Mouse (Mus musculus) E14TG2a.4 (cell line): ENCODE measurements around the gene Caskin2.

ENCODE experiments used
- H3K27me3 ChIP-seq: 2 replicates; pipeline ENCODE4 v1.6.1; 2014; ENCODE audit warnings: low read length, control low read depth; ENCODE audit not compliant: insufficient read depth
- H3K36me3 ChIP-seq: 2 replicates; pipeline ENCODE4 v1.6.1; 2014; ENCODE audit warnings: low read length, control low read depth; ENCODE audit not compliant: insufficient read depth
- H3K4me1 ChIP-seq: replicated peaks from 2 replicates; pipeline ENCODE4 v1.6.1; 2014; ENCODE audit warnings: low read depth, low read length, control low read depth
- H3K4me3 ChIP-seq: replicated peaks from 2 replicates; pipeline ENCODE4 v1.5.1; 2014; ENCODE audit warnings: mild to moderate bottlenecking, low read length
- H3K9me3 ChIP-seq: 2 replicates; pipeline ENCODE4 v1.6.1; 2014; ENCODE audit warnings: low read length, control low read depth
- CTCF ChIP-seq: conservative IDR thresholded peaks from 2 replicates; pipeline ENCODE4 v1.5.1; 2014; ENCODE audit warnings: low read length
- NANOG ChIP-seq: IDR thresholded peaks from 2 replicates; pipeline ENCODE4 v1.6.1; 2014; ENCODE audit warnings: borderline replicate concordance, low read length, mixed read lengths
- POU5F1 ChIP-seq: IDR thresholded peaks from 2 replicates; pipeline ENCODE4 v1.6.1; 2014; ENCODE audit warnings: low read length, borderline replicate concordance

Caskin2 gene

GRCm38 (mm10) chr11:115833021-115833513 is 19.6 kb upstream of the Caskin2 start:
- TF ChIP-seq NANOG: no peak
- no peak for TF ChIP-seq POU5F1
- TF ChIP-seq CTCF: no peak
- Histone ChIP-seq H3K4me3 (peak overlapping the region; percentile 74), H3K36me3 (peaks cover 32% of the 10 kb centered on the region), H3K27me3 (no peaks in the 10 kb centered on the region), H3K9me3 (no peaks in the 10 kb centered on the region), H3K4me1 (peaks cover 100% of the 10 kb centered on the region)

- H3K9me3 ChIP-seq: no peaks in the 10 kb centered on the region
- H3K4me1 ChIP-seq: peaks cover 100% of the 10 kb centered on the region
- TF ChIP-seq CTCF: no peak
- no peak for TF ChIP-seq NANOG
- TF ChIP-seq POU5F1: no peak
- H3K4me3 ChIP-seq: peak overlapping the region; percentile 74
- no peaks in the 10 kb centered on the region for H3K27me3 ChIP-seq
- H3K36me3 ChIP-seq: peaks cover 31% of the 10 kb centered on the region
Measured at GRCm38 (mm10) chr11:115832523-115832922, 19.1 kb upstream of the Caskin2 start.

GRCm38 (mm10) chr11:115832064-115832463 is 18.6 kb upstream of the Caskin2 start:
- Histone ChIP-seq H3K36me3 (peaks cover 31% of the 10 kb centered on the region), H3K9me3 (no peaks in the 10 kb centered on the region), H3K4me1 (peaks cover 100% of the 10 kb centered on the region), H3K27me3 (no peaks in the 10 kb centered on the region), H3K4me3 (peak overlapping the region; percentile 74)
- TF ChIP-seq POU5F1: no peak
- no peak for TF ChIP-seq NANOG
- TF ChIP-seq CTCF: no peak

GRCm38 (mm10) chr11:115831518-115831917 is 18.1 kb upstream of the Caskin2 start:
- Histone ChIP-seq H3K9me3 (no peaks in the 10 kb centered on the region), H3K27me3 (no peaks in the 10 kb centered on the region), H3K36me3 (peaks cover 31% of the 10 kb centered on the region), H3K4me3 (peak overlapping the region; percentile 74), H3K4me1 (peaks cover 100% of the 10 kb centered on the region)
- no peak for TF ChIP-seq POU5F1
- TF ChIP-seq NANOG: no peak
- TF ChIP-seq CTCF: no peak

GRCm38 (mm10) chr11:115830550-115831325 is 17.3 kb upstream of the Caskin2 start:
- Histone ChIP-seq H3K9me3 (no peaks in the 10 kb centered on the region), H3K27me3 (no peaks in the 10 kb centered on the region), H3K36me3 (peaks cover 26% of the 10 kb centered on the region), H3K4me3 (peak overlapping the region; percentile 74), H3K4me1 (peaks cover 100% of the 10 kb centered on the region)
- TF ChIP-seq POU5F1: no peak
- TF ChIP-seq NANOG: peak; percentile 89
- TF ChIP-seq CTCF: no peak

GRCm38 (mm10) chr11:115829036-115829435 is 15.6 kb upstream of the Caskin2 start:
- peak overlapping the region; percentile 37 for H3K4me3 ChIP-seq
- H3K9me3 ChIP-seq: no peaks in the 10 kb centered on the region
- peaks cover 12% of the 10 kb centered on the region; the same call in 1 of the 2 replicates for H3K36me3 ChIP-seq
- peaks cover 96% of the 10 kb centered on the region for H3K4me1 ChIP-seq
- TF ChIP-seq NANOG: no peak
- no peak for TF ChIP-seq POU5F1
- no peak for TF ChIP-seq CTCF
- no peaks in the 10 kb centered on the region for H3K27me3 ChIP-seq

- Histone ChIP-seq H3K9me3 (no peaks in the 10 kb centered on the region), H3K4me3 (no peak overlapping the region), H3K36me3 (peaks cover 17% of the 10 kb centered on the region), H3K27me3 (no peaks in the 10 kb centered on the region), H3K4me1 (peaks cover 90% of the 10 kb centered on the region)
- TF ChIP-seq POU5F1: no peak
- TF ChIP-seq NANOG: no peak
- TF ChIP-seq CTCF: no peak
Measured at GRCm38 (mm10) chr11:115827624-115828023, 14.2 kb upstream of the Caskin2 start.

GRCm38 (mm10) chr11:115826487-115826886 is 13.0 kb upstream of the Caskin2 start:
- Histone ChIP-seq H3K4me3 (no peak overlapping the region), H3K4me1 (peaks cover 80% of the 10 kb centered on the region), H3K9me3 (no peaks in the 10 kb centered on the region), H3K27me3 (no peaks in the 10 kb centered on the region), H3K36me3 (peaks cover 28% of the 10 kb centered on the region)
- TF ChIP-seq CTCF (no peak), POU5F1 (no peak), NANOG (no peak)

- peaks cover 80% of the 10 kb centered on the region for H3K4me1 ChIP-seq
- H3K27me3 ChIP-seq: no peaks in the 10 kb centered on the region
- H3K9me3 ChIP-seq: no peaks in the 10 kb centered on the region
- no peak for TF ChIP-seq POU5F1
- H3K4me3 ChIP-seq: peak overlapping the region; percentile 93
- peaks cover 45% of the 10 kb centered on the region for H3K36me3 ChIP-seq
Measured at GRCm38 (mm10) chr11:115824813-115825212, 11.4 kb upstream of the Caskin2 start.
